Mouse (Mus musculus) liver, embryonic 14.5 days (tissue): ENCODE results near the gene Adamts9.

ENCODE experiments used
- CTCF ChIP-seq: IDR thresholded peaks from 2 replicates; pipeline ENCODE4 v1.5.1; 2016; ENCODE audit warnings: antibody characterized with exemption, low read depth, control low read depth
- EP300 ChIP-seq: IDR thresholded peaks from 2 replicates; pipeline ENCODE4 v1.6.1; 2016; ENCODE audit warnings: antibody characterized with exemption, low read depth

DNA sequence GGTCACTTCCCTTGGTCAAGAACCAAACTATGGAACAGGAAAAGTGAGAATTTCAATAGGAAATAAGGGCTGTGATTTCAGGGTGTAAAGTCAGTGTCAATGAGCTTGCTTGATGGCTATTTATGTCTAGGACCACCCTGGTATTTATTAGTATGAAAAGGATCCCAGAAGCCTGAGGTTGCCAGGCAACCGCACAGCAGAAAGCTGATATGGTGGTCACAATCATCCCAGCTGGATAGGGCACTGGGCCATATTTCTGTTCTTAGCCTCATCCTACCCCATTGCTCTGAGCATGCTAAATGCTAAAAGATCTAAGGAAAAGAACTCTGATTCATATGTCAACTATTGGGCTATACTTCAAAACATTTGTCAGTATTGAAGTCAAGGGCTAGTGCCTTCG is 112.2 kb downstream of the Adamts9 start:
- TF ChIP-seq CTCF = no peak
- no peak for TF ChIP-seq EP300
